Mouse (Mus musculus) myocyte (in vitro differentiated cells): Measurements from ENCODE around the gene Ccdc175. TPM values are rescaled to one million over a fixed set of nuclear protein-coding genes. Genes with fewer than 3 reads are reported as not detected.

Experiments
- H3K27me3 ChIP-seq: one replicate; pipeline ENCODE4 v1.6.1; 2011; ENCODE audit not compliant: control insufficient read depth, insufficient read depth, insufficient read length
- H3K36me3 ChIP-seq: one replicate; pipeline ENCODE4 v1.6.1; 2011; ENCODE audit not compliant: control insufficient read depth, insufficient read depth
- H3K4me2 ChIP-seq: one replicate; pipeline ENCODE4 v1.6.1; 2011; ENCODE audit warnings: low read depth, control low read depth
- H3K4me3 ChIP-seq: one replicate; pipeline ENCODE4 v1.5.1; 2011; ENCODE audit warnings: mild to moderate bottlenecking, control low read depth, moderate library complexity
- H3K79me2 ChIP-seq: one replicate; pipeline ENCODE4 v1.6.1; 2011; ENCODE audit not compliant: control insufficient read depth, insufficient read depth
- H3ac ChIP-seq: one replicate; pipeline ENCODE4 v1.6.1; 2011; ENCODE audit not compliant: control insufficient read depth, insufficient read length
- CEBPB ChIP-seq: IDR thresholded peaks from 2 replicates; pipeline ENCODE4 v1.6.1; 2011; ENCODE audit warnings: mild to moderate bottlenecking, moderate library complexity; ENCODE audit not compliant: poor library complexity, insufficient read depth, severe bottlenecking
- E2F4 ChIP-seq: IDR thresholded peaks from one replicate; pipeline ENCODE4 v1.6.1; 2011; ENCODE audit warnings: mild to moderate bottlenecking, control low read depth, moderate library complexity; ENCODE audit not compliant: insufficient read depth
- MAX ChIP-seq: IDR thresholded peaks from one replicate; pipeline ENCODE4 v1.6.1; 2011; ENCODE audit warnings: low read depth, mild to moderate bottlenecking, control low read depth
- MYOD1 ChIP-seq, 3 experiments: IDR thresholded peaks; one replicate each; pipeline ENCODE4 v1.6.1; 2011; ENCODE audit warnings: control low read depth in 2 of 3, low read depth in 2 of 3, mild to moderate bottlenecking in 2 of 3, moderate library complexity in 1 of 3; ENCODE audit not compliant: insufficient read length in 2 of 3, control insufficient read depth in 1 of 3
- MYOG ChIP-seq, 3 experiments: IDR thresholded peaks; one replicate each; pipeline ENCODE4 v1.6.1; 2011; ENCODE audit warnings: control low read depth in 2 of 3, low read depth in 2 of 3, mild to moderate bottlenecking in 2 of 3; ENCODE audit not compliant: insufficient read length in 2 of 3, control insufficient read depth in 1 of 3, insufficient read depth in 1 of 3
- POLR2A ChIP-seq: IDR thresholded peaks from one replicate; pipeline ENCODE4 v1.6.1; 2011; ENCODE audit warnings: low read depth, mild to moderate bottlenecking, control low read depth, moderate library complexity; ENCODE audit not compliant: insufficient read length
- POLR2AphosphoS2 ChIP-seq: IDR thresholded peaks from one replicate; pipeline ENCODE4 v1.6.1; 2011; ENCODE audit warnings: low read depth, control low read depth; ENCODE audit not compliant: insufficient read length
- REST ChIP-seq: IDR thresholded peaks from one replicate; pipeline ENCODE4 v1.6.1; 2011; ENCODE audit warnings: mild to moderate bottlenecking, control low read depth, moderate library complexity; ENCODE audit not compliant: insufficient read depth, insufficient read length
- SRF ChIP-seq: IDR thresholded peaks from one replicate; pipeline ENCODE4 v1.6.1; 2011; ENCODE audit warnings: low read depth; ENCODE audit not compliant: control insufficient read depth, insufficient read length
- TCF12 ChIP-seq: IDR thresholded peaks from one replicate; pipeline ENCODE4 v1.6.1; 2011; ENCODE audit warnings: mild to moderate bottlenecking, control low read depth; ENCODE audit not compliant: poor library complexity, insufficient read depth, severe bottlenecking
- TCF3 ChIP-seq: IDR thresholded peaks from one replicate; pipeline ENCODE4 v1.6.1; 2011; ENCODE audit warnings: low read depth, control low read depth; ENCODE audit not compliant: insufficient read length
- USF1 ChIP-seq: IDR thresholded peaks from one replicate; pipeline ENCODE4 v1.6.1; 2011; ENCODE audit warnings: low read depth, mild to moderate bottlenecking, control low read depth, moderate library complexity
- polyA plus RNA-seq: library from polyadenylated mRNA; unstranded; fragments of >200 nt; fragmentation: generic; extraction: Trizol; gene quantifications from one replicate; pipeline ENCODE4 v1.2.1, GENCODE M21; 2012; ENCODE audit warnings: missing spikeins

Ccdc175 gene
- polyA plus RNA-seq, 1 experiment: not detected

- H3K4me2 ChIP-seq: no peak overlapping the region
- H3K27me3 ChIP-seq: no peaks in the 10 kb centered on the region
- TF ChIP-seq TCF3: no peak
- no peak for TF ChIP-seq TCF12
- TF ChIP-seq MYOD1 (IDR thresholded peaks at IDR 0.05; ENCODE audit: control insufficient read depth in 1 of 3, insufficient read length in 2 of 3, low read depth in 2 of 3): no peak
- no peak for TF ChIP-seq POLR2A
- no peak for TF ChIP-seq MAX
- no peak overlapping the region for H3ac ChIP-seq
- no peaks in the 10 kb centered on the region for H3K79me2 ChIP-seq
- no peaks in the 10 kb centered on the region for H3K36me3 ChIP-seq
- no peak overlapping the region for H3K4me3 ChIP-seq
Measured at GRCm38 (mm10) chr12:72213554-72213953, 28.7 kb upstream of the Ccdc175 start.

GRCm38 (mm10) chr12:72200828-72201227, 16.0 kb upstream of the Ccdc175 start:
- Histone ChIP-seq H3K27me3 (peaks cover 5% of the 10 kb centered on the region), H3K4me3 (no peak overlapping the region), H3ac (no peak overlapping the region), H3K36me3 (no peaks in the 10 kb centered on the region), H3K79me2 (no peaks in the 10 kb centered on the region), H3K4me2 (no peak overlapping the region)
- TF ChIP-seq TCF12 (no peak), MYOD1 (IDR thresholded peaks at IDR 0.05; ENCODE audit: control insufficient read depth in 1 of 3, insufficient read length in 2 of 3, low read depth in 2 of 3) (no peak), POLR2A (no peak)

GRCm38 (mm10) chr12:72197925-72198486, 13.2 kb upstream of the Ccdc175 start:
- Histone ChIP-seq H3K4me3 (no peak overlapping the region), H3K79me2 (no peaks in the 10 kb centered on the region), H3ac (no peak overlapping the region), H3K36me3 (no peaks in the 10 kb centered on the region), H3K27me3 (peaks cover 5% of the 10 kb centered on the region), H3K4me2 (no peak overlapping the region)
- TF ChIP-seq CEBPB (no peak), POLR2AphosphoS2 (no peak), MYOG (IDR thresholded peaks at IDR 0.05; ENCODE audit: control insufficient read depth in 1 of 3, insufficient read depth in 1 of 3, insufficient read length in 2 of 3, low read depth in 2 of 3) (no peak), E2F4 (no peak), TCF12 (no peak), POLR2A (no peak), REST (no peak), MYOD1 (IDR thresholded peaks at IDR 0.05; ENCODE audit: control insufficient read depth in 1 of 3, insufficient read length in 2 of 3, low read depth in 2 of 3) (no peak), TCF3 (no peak), USF1 (no peak), MAX (no peak), SRF (no peak)

- no peak for TF ChIP-seq TCF3
- no peak for TF ChIP-seq MYOG (IDR thresholded peaks at IDR 0.05; ENCODE audit: control insufficient read depth in 1 of 3, insufficient read depth in 1 of 3, insufficient read length in 2 of 3, low read depth in 2 of 3)
- TF ChIP-seq MAX: no peak
- TF ChIP-seq E2F4: no peak
- TF ChIP-seq REST: no peak
- no peak for TF ChIP-seq TCF12
- no peak for TF ChIP-seq USF1
- no peak for TF ChIP-seq POLR2A
- TF ChIP-seq POLR2AphosphoS2: no peak
- TF ChIP-seq SRF: no peak
- no peak for TF ChIP-seq MYOD1 (IDR thresholded peaks at IDR 0.05; ENCODE audit: control insufficient read depth in 1 of 3, insufficient read length in 2 of 3, low read depth in 2 of 3)
- TF ChIP-seq CEBPB: no peak
- Histone ChIP-seq H3K4me3 (no peak overlapping the region), H3K79me2 (no peaks in the 10 kb centered on the region), H3ac (no peak overlapping the region), H3K27me3 (peaks cover 5% of the 10 kb centered on the region), H3K4me2 (no peak overlapping the region), H3K36me3 (no peaks in the 10 kb centered on the region)
Measured at GRCm38 (mm10) chr12:72197434-72197833, 12.6 kb upstream of the Ccdc175 start.

- TF ChIP-seq MAX: no peak
- no peak for TF ChIP-seq MYOD1 (IDR thresholded peaks at IDR 0.05; ENCODE audit: control insufficient read depth in 1 of 3, insufficient read length in 2 of 3, low read depth in 2 of 3)
- TF ChIP-seq POLR2A: no peak
- TF ChIP-seq SRF: no peak
- TF ChIP-seq USF1: no peak
- no peak for TF ChIP-seq TCF3
- TF ChIP-seq E2F4: no peak
- no peak for TF ChIP-seq MYOG (IDR thresholded peaks at IDR 0.05; ENCODE audit: control insufficient read depth in 1 of 3, insufficient read depth in 1 of 3, insufficient read length in 2 of 3, low read depth in 2 of 3)
- TF ChIP-seq REST: no peak
- no peak for TF ChIP-seq POLR2AphosphoS2
- no peak for TF ChIP-seq CEBPB
- TF ChIP-seq TCF12: no peak
Measured at GRCm38 (mm10) chr12:72179561-72179960, 5.3 kb downstream of the Ccdc175 start.

More at GRCm38 (mm10) chr12:72179561-72179960, 5.3 kb downstream of the Ccdc175 start:
- H3K79me2 ChIP-seq: no peaks in the 10 kb centered on the region
- no peak overlapping the region for H3ac ChIP-seq
- H3K4me3 ChIP-seq: no peak overlapping the region
- no peaks in the 10 kb centered on the region for H3K27me3 ChIP-seq
- H3K4me2 ChIP-seq: no peak overlapping the region
- no peaks in the 10 kb centered on the region for H3K36me3 ChIP-seq
